Mouse (Mus musculus) ES-Bruce4 (cell line): ENCODE results near the gene Tpi1. TPM values are rescaled to one million over a fixed set of nuclear protein-coding genes. Genes with fewer than 3 reads are reported as not detected.
"Not testable (repeated sequence)": the region's sequence is repeated elsewhere in the genome, so short reads cannot be mapped to it uniquely, and the experiment has no call there.

Source experiments
- H3K27ac ChIP-seq: 2 replicates; pipeline ENCODE4 v1.5.1; 2012; ENCODE audit warnings: low read length, inconsistent platforms; ENCODE audit not compliant: insufficient read depth
- H3K27me3 ChIP-seq: 2 replicates; pipeline ENCODE4 v1.6.1; 2012; ENCODE audit warnings: mild to moderate bottlenecking, low read length, inconsistent platforms; ENCODE audit not compliant: control insufficient read depth, poor library complexity, insufficient read depth, severe bottlenecking
- H3K36me3 ChIP-seq: 2 replicates; pipeline ENCODE4 v1.6.1; 2012; ENCODE audit warnings: inconsistent platforms, mild to moderate bottlenecking, low read length, moderate library complexity; ENCODE audit not compliant: control insufficient read depth, poor library complexity, insufficient read depth, severe bottlenecking
- H3K4me1 ChIP-seq: one replicate; pipeline ENCODE4 v1.8.1; 2011; ENCODE audit warnings: low read length; ENCODE audit not compliant: control insufficient read depth, insufficient read depth
- H3K4me3 ChIP-seq: 2 replicates; pipeline ENCODE4 v1.5.1; 2011; ENCODE audit warnings: low read depth, mild to moderate bottlenecking, low read length
- H3K9ac ChIP-seq: 2 replicates; pipeline ENCODE4 v1.6.1; 2012; ENCODE audit warnings: low read depth, mild to moderate bottlenecking, inconsistent platforms; ENCODE audit not compliant: poor library complexity, severe bottlenecking
- H3K9me3 ChIP-seq: replicated peaks from 2 replicates; pipeline ENCODE4 v1.6.1; 2012; ENCODE audit warnings: mild to moderate bottlenecking, low read length, inconsistent platforms; ENCODE audit not compliant: control insufficient read depth, poor library complexity, insufficient read depth, severe bottlenecking
- CTCF ChIP-seq: IDR thresholded peaks from one replicate; pipeline ENCODE4 v1.8.1; 2011; ENCODE audit warnings: low read depth, low read length
- EP300 ChIP-seq: IDR thresholded peaks from 2 replicates; pipeline ENCODE4 v1.6.1; 2011; ENCODE audit warnings: low read depth, low read length; ENCODE audit not compliant: insufficient read depth
- POLR2A ChIP-seq: IDR thresholded peaks from one replicate; pipeline ENCODE4 v1.8.1; 2011; ENCODE audit warnings: low read length; ENCODE audit not compliant: insufficient read depth
- polyA plus RNA-seq: library from polyadenylated mRNA; stranded (reverse); fragments of >200 nt; gene quantifications from 2 replicates; pipeline ENCODE4 v1.2.4, GENCODE M21; 2011; ENCODE audit warnings: low read depth; ENCODE audit not compliant: missing spikeins, insufficient read depth, insufficient read length

The Tpi1 gene
- polyA plus RNA-seq, 1 experiment = 389 TPM

GRCm38 (mm10) chr6:124803061-124803460 lies 11.0 kb downstream of the Tpi1 start:
- H3K4me3 ChIP-seq = peak overlapping the region; percentile 49
- H3K27me3 ChIP-seq = no peaks in the 10 kb centered on the region
- H3K9ac ChIP-seq = peak overlapping the region; percentile 94; the same call in 1 of the 2 replicates
- H3K36me3 ChIP-seq = no peaks in the 10 kb centered on the region
- H3K9me3 ChIP-seq = no peaks in the 10 kb centered on the region
- peak overlapping the region; percentile 37 for H3K27ac ChIP-seq
- H3K4me1 ChIP-seq = no peaks in the 10 kb centered on the region
- TF ChIP-seq EP300 (no peak), CTCF (no peak), POLR2A (no peak)

- H3K27ac ChIP-seq = peak overlapping the region; percentile 99
- H3K36me3 ChIP-seq, H3K9me3 ChIP-seq, H3K4me1 ChIP-seq, H3K27me3 ChIP-seq: not testable (repeated sequence)
- peak overlapping the region; percentile 66 for H3K4me3 ChIP-seq
- peak overlapping the region; percentile 94 for H3K9ac ChIP-seq
Measured at GRCm38 (mm10) chr6:124802400-124802799, 11.7 kb downstream of the Tpi1 start.

- Histone ChIP-seq H3K36me3 (peaks cover 5% of the 10 kb centered on the region), H3K4me3 (no peak overlapping the region), H3K27ac (peak overlapping the region; percentile 100), H3K27me3 (no peaks in the 10 kb centered on the region), H3K9ac (peak overlapping the region; percentile 75), H3K9me3 (no peaks in the 10 kb centered on the region), H3K4me1 (peaks cover 3% of the 10 kb centered on the region)
- TF ChIP-seq EP300 = no peak
- no peak for TF ChIP-seq POLR2A
Measured at GRCm38 (mm10) chr6:124796200-124796599, 17.9 kb downstream of the Tpi1 start.

GRCm38 (mm10) chr6:124795781-124796180 lies 18.3 kb downstream of the Tpi1 start:
- Histone ChIP-seq H3K9ac (0 out of 2 replicates have a peak overlapping the region, but pooled peaks have one; percentile 75), H3K27ac (peak overlapping the region; percentile 100), H3K4me3 (no peak overlapping the region), H3K27me3 (no peaks in the 10 kb centered on the region), H3K9me3 (no peaks in the 10 kb centered on the region), H3K36me3 (peaks cover 5% of the 10 kb centered on the region), H3K4me1 (peaks cover 3% of the 10 kb centered on the region)
- TF ChIP-seq CTCF = no peak
- TF ChIP-seq POLR2A = no peak
- TF ChIP-seq EP300 = no peak

- H3K36me3 ChIP-seq = peaks cover 5% of the 10 kb centered on the region
- no peak for TF ChIP-seq CTCF
- H3K4me3 ChIP-seq = no peak overlapping the region
Measured at GRCm38 (mm10) chr6:124791911-124792310, 22.2 kb downstream of the Tpi1 start.

GRCm38 (mm10) chr6:124790121-124790520 lies 24.0 kb downstream of the Tpi1 start:
- H3K27me3 ChIP-seq = no peaks in the 10 kb centered on the region
- H3K9me3 ChIP-seq = no peaks in the 10 kb centered on the region
- H3K4me3 ChIP-seq = no peak overlapping the region
- H3K27ac ChIP-seq = peak overlapping the region; percentile 60
- H3K4me1 ChIP-seq = no peaks in the 10 kb centered on the region
- TF ChIP-seq POLR2A (no peak), CTCF (no peak), EP300 (no peak)
- H3K9ac ChIP-seq = peak overlapping the region; percentile 22; the same call in 1 of the 2 replicates
- no peaks in the 10 kb centered on the region for H3K36me3 ChIP-seq

More at GRCm38 (mm10) chr6:124791911-124792310, 22.2 kb downstream of the Tpi1 start:
- H3K27me3 ChIP-seq = no peaks in the 10 kb centered on the region
- no peak overlapping the region for H3K9ac ChIP-seq
- H3K9me3 ChIP-seq = no peaks in the 10 kb centered on the region
- no peak overlapping the region for H3K27ac ChIP-seq
- peaks cover 3% of the 10 kb centered on the region for H3K4me1 ChIP-seq
